Mouse (Mus musculus) cerebellum, adult 2 months (tissue): Measurements from ENCODE around the gene Gsk3b.

Experiments used
- CTCF ChIP-seq: fragments of 200-500 bp; IDR thresholded peaks from 2 replicates; pipeline ENCODE4 v1.5.1; 2011; ENCODE audit warnings: low read depth, mild to moderate bottlenecking, control low read depth, low read length, moderate library complexity, borderline replicate concordance; ENCODE audit not compliant: insufficient read depth
- POLR2A ChIP-seq: fragments of 200-500 bp; IDR thresholded peaks from 2 replicates; pipeline ENCODE4 v1.6.1; 2011; ENCODE audit warnings: low read length, control low read depth, borderline replicate concordance; ENCODE audit not compliant: insufficient read depth

GRCm38 (mm10) chr16:38295349-38295930, 206.6 kb downstream of the Gsk3b start:
- no peak for TF ChIP-seq POLR2A
- TF ChIP-seq CTCF: no peak
